Mouse (Mus musculus) urinary bladder, postnatal 25 days (tissue): Measurements from ENCODE around the gene 1700010I14Rik.

Experiments
- DNase-seq: peaks from one replicate; pipeline ENCODE4 v3.0.0; 2022; ENCODE audit warnings: low spot score

1700010I14Rik gene

GRCm38 (mm10) chr17:8988119-8988807 is at the start of gene 1700010I14Rik:
TSS of gene 1700010I14Rik (plus strand) at chr17:8988333.
- DNase-seq: peak; percentile 71

- no peak for DNase-seq
Measured at GRCm38 (mm10) chr17:8951588-8951987, 36.5 kb upstream of the 1700010I14Rik start.

GRCm38 (mm10) chr17:8952951-8953350 is 35.2 kb upstream of the 1700010I14Rik start:
- DNase-seq: no peak

GRCm38 (mm10) chr17:8958125-8958524 is 30.0 kb upstream of the 1700010I14Rik start:
- DNase-seq: no peak

- DNase-seq: no peak
Measured at GRCm38 (mm10) chr17:8960386-8960785, 27.7 kb upstream of the 1700010I14Rik start.

- no peak for DNase-seq
Measured at GRCm38 (mm10) chr17:8961097-8961496, 27.0 kb upstream of the 1700010I14Rik start.

GRCm38 (mm10) chr17:8961644-8962043 is 26.5 kb upstream of the 1700010I14Rik start:
- DNase-seq: no peak

- DNase-seq: no peak
Measured at GRCm38 (mm10) chr17:8965177-8965576, 23.0 kb upstream of the 1700010I14Rik start.

- no peak for DNase-seq
Measured at GRCm38 (mm10) chr17:8972152-8972854, 15.8 kb upstream of the 1700010I14Rik start.

- DNase-seq: no peak
Measured at GRCm38 (mm10) chr17:8973331-8973730, 14.8 kb upstream of the 1700010I14Rik start.

- DNase-seq: no peak
Measured at GRCm38 (mm10) chr17:8974423-8974822, 13.7 kb upstream of the 1700010I14Rik start.

GRCm38 (mm10) chr17:8974823-8975397 is 13.2 kb upstream of the 1700010I14Rik start:
- DNase-seq: no peak

GRCm38 (mm10) chr17:8976745-8977144 is 11.4 kb upstream of the 1700010I14Rik start:
- DNase-seq: no peak

- DNase-seq: no peak
Measured at GRCm38 (mm10) chr17:8977271-8977670, 10.9 kb upstream of the 1700010I14Rik start.

GRCm38 (mm10) chr17:8983576-8983975 is 4.6 kb upstream of the 1700010I14Rik start:
- DNase-seq: no peak

- DNase-seq: no peak
Measured at GRCm38 (mm10) chr17:8985714-8986113, 2.4 kb upstream of the 1700010I14Rik start.

GRCm38 (mm10) chr17:8986551-8986950 is 1.6 kb upstream of the 1700010I14Rik start:
- DNase-seq: no peak

GRCm38 (mm10) chr17:8987369-8987768 is 764 bp upstream of the 1700010I14Rik start:
- DNase-seq: no peak

- no peak for DNase-seq
Measured at GRCm38 (mm10) chr17:8991160-8991559, 3.0 kb downstream of the 1700010I14Rik start.

GRCm38 (mm10) chr17:8995344-8995743 is 7.2 kb downstream of the 1700010I14Rik start:
- no peak for DNase-seq

GRCm38 (mm10) chr17:9002438-9002837 is 14.3 kb downstream of the 1700010I14Rik start:
- DNase-seq: no peak

GRCm38 (mm10) chr17:9004516-9004915 is 16.4 kb downstream of the 1700010I14Rik start:
- DNase-seq: no peak
